Mouse (Mus musculus) spleen, adult 2 months (tissue): Measurements from ENCODE around the gene Sh3bp1. TPM values are rescaled to one million over a fixed set of nuclear protein-coding genes. Genes with fewer than 3 reads are reported as not detected.
A peak's percentile ranks its signal among the peaks of the same experiment; 100 is the strongest.

Experiments used
- DNase-seq, 2 experiments: peaks; one replicate each; pipeline versions ENCODE4 v3.0.0 to v3.0.0-alpha.2; 2012 to 2021; ENCODE audit warnings: low spot score in 2 of 2, low read depth in 1 of 2
- H3K27ac ChIP-seq: fragments of 200-500 bp; 2 replicates; pipeline ENCODE4 v1.5.1; 2012; ENCODE audit warnings: low read length, inconsistent platforms; ENCODE audit not compliant: insufficient read depth
- H3K27me3 ChIP-seq: fragments of 200-500 bp; 2 replicates; pipeline ENCODE4 v1.6.1; 2012; ENCODE audit warnings: mild to moderate bottlenecking, moderate library complexity, low read length, inconsistent platforms; ENCODE audit not compliant: control insufficient read depth, insufficient read depth
- H3K36me3 ChIP-seq: fragments of 200-500 bp; 2 replicates; pipeline ENCODE4 v1.6.1; 2012; ENCODE audit warnings: mild to moderate bottlenecking, low read length, inconsistent platforms; ENCODE audit not compliant: control insufficient read depth, insufficient read depth
- H3K4me1 ChIP-seq: fragments of 200-500 bp; 2 replicates; pipeline ENCODE4 v1.6.1; 2011; ENCODE audit warnings: inconsistent platforms; ENCODE audit not compliant: control insufficient read depth, insufficient read depth, insufficient read length
- H3K4me3 ChIP-seq: fragments of 200-500 bp; 2 replicates; pipeline ENCODE4 v1.5.1; 2011; ENCODE audit warnings: mild to moderate bottlenecking, inconsistent platforms; ENCODE audit not compliant: insufficient read depth, insufficient read length; ENCODE audit errors: extremely low read depth
- CTCF ChIP-seq: fragments of 200-500 bp; IDR thresholded peaks from 2 replicates; pipeline ENCODE4 v1.5.1; 2011; ENCODE audit warnings: mild to moderate bottlenecking, inconsistent platforms; ENCODE audit not compliant: insufficient read depth, insufficient read length, insufficient replicate concordance; ENCODE audit errors: extremely low read depth
- POLR2A ChIP-seq: fragments of 200-500 bp; IDR thresholded peaks from 2 replicates; pipeline ENCODE4 v1.6.1; 2011; ENCODE audit warnings: low read depth, low read length, inconsistent platforms
- WGBS: fragments of 180-500 bp; shearing (Covaris S2); methylation state at CpG from one replicate; pipeline ENCODE4 v1.1.7; 2018; 5-methylcytosine and 5-hydroxymethylcytosine counted together
- polyA plus RNA-seq: library from polyadenylated mRNA; depleted of rRNA; stranded (reverse); fragments of >200 nt; gene quantifications from 2 replicates; pipeline ENCODE4 v1.2.3, GENCODE M21; 2012; rRNA removed

Gene Sh3bp1
- polyA plus RNA-seq: 182 and 272 TPM in 2 replicates

DNA sequence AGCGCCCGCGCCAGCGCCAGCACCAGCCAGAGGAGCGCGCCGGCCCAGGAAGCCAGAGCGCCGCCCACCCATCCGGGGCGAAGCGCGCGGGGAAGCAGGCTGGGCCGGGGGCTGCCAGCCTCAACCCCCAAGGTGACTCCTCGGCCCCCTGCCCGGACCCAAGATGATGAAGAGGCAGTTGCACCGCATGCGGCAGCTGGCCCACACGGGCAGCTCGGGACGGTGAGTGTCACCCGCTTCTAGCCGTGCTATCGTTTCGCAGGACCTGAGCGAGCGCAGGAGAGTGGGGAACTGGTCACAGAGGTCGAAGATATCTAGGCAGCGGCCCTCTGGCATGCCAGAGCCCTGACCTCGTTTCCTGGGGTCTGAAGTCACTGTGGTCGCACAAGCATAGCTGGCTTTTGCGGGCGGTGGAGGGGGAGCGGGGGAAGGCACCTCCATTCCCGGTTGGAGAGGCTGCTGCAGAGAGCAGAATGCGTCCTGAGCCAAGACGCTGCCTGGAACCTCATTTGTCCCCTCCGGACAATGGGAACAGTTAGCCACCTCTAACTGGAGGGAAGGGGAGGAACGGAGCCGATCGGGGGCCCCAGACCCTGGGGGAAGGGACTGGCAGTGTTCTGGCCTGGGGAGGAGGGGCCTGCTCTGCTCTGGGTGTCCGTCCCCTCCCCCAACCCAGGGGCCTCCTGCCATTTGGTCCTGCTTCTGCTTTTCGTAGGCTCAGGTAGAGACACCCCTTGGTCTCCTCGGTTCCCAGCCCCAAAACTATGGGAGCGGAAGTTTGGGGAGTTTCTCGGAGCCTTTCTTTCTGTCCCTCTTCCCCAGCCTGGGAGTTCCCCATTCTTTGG is at the start of gene Sh3bp1:
TSS of gene Sh3bp1 (plus strand) at position 29 of the 845 bp plus-strand sequence.
- Histone ChIP-seq H3K4me1 (peaks cover 32% of the 10 kb centered on the region), H3K27ac (peak within 1 kb of the TSS; percentile 85), H3K4me3 (peak within 1 kb of the TSS; percentile 89), H3K27me3 (no peaks in the 10 kb centered on the region), H3K36me3 (peaks cover 9% of the 10 kb centered on the region; the same call in 1 of the 2 replicates)
- 1% methylated on average over 47 of the region's 47 CpGs for WGBS
- DNase-seq: peak in 1 of 2 experiments; percentile 72
- peak; percentile 31 for TF ChIP-seq POLR2A
- no peak for TF ChIP-seq CTCF

DNA sequence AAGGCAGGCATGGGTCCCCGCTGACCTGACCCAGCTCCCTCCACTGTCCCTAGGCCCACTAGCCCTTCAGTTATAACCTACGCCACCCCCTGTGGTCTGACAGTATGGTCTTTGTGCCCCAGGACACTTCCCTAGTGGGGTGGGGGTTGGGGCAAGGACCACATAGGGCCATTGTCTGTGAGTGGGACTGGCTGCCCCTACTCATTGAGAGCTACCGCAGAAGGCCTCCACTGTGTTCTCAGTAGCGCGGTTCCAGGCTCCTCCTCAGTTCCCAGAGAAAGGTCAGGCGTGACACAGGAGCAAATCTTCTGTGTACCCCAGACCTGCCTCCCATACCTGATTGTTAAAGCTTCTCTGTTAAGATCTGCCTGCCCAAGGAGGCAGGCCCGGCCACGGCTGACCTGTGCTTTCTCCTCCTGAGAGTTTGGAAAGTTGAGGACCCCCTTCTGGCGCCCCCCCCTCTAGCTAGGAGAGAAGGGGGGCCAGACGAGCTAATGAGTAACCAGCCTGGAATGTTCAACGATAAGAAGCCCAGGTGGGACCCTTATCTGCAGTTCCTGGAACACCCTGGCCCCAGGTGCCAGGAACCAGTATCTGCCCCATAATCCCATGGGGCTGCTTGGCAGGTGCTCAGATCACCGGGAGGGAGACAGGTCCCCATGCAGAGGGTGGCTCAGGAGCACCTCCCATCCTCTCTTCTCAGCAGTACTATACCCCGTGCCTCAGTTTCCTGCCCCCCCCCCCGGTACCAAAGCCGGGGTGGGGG is 49.3 kb upstream of the Sh3bp1 start:
- no peak overlapping the region for H3K4me3 ChIP-seq
- H3K4me1 ChIP-seq: no peaks in the 10 kb centered on the region
- DNase-seq: no peak
- 69% methylated on average over 15 of the region's 15 CpGs for WGBS
- no peaks in the 10 kb centered on the region for H3K27me3 ChIP-seq
- no peak overlapping the region for H3K27ac ChIP-seq
- TF ChIP-seq CTCF: no peak
- TF ChIP-seq POLR2A: no peak
- H3K36me3 ChIP-seq: no peaks in the 10 kb centered on the region

DNA sequence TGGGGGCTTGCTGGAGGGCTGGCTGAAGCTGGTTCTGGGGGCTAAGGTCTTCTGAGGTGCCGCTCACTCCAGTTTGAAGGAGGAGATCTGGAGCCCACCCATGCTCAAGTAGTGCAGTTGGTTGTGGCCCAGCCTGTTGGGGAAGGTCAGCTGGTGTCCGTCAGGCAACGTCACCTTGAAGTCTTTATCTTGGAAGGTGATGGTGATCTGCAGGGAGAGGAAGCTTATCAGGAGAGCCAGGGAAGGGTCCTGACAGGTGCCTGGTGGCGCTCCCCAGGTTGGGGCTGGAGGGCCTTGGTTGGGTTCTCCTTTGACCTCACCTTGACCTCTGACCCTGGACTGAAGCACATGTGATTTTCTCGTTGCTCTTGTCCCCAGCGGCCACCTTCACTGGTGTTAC is 48.6 kb upstream of the Sh3bp1 start:
- Histone ChIP-seq H3K4me1 (no peaks in the 10 kb centered on the region), H3K27ac (no peak overlapping the region), H3K4me3 (no peak overlapping the region), H3K36me3 (no peaks in the 10 kb centered on the region), H3K27me3 (no peaks in the 10 kb centered on the region)
- 73% methylated on average over 6 of the region's 6 CpGs for WGBS
- no peak for TF ChIP-seq POLR2A
- no peak for TF ChIP-seq CTCF
- DNase-seq: no peak

DNA sequence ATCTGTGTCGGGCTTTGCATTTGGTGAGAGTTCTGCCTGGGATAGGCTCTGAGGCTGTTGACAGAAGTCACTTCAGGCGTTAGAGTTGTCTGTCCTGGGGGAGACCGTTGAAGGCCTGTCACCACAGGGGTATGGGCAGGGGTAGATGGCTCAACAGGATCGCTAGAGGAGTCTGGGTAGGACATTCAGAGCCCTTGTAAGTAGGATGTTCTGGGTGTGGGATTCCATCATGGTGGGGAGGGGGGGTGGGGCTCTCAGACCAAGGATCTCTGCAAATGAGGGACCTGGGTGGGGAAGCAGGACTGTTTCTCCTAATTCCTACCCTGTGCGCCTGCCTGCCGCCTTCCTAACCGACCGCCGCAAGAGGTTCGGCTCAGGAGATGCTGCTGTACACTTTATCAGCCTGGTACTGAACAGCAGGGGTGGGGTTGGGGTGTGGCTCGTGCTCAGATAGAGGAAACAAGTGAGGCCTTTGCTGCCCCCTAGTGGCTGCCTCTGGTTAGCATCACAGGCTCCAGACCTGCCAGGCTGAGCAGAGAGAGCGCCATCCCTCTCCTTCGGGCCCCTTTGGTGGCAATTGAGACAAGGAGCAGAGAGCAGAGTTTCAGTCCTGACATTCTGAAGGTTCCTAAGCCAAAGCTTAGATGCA is 47.9 kb upstream of the Sh3bp1 start:
- H3K36me3 ChIP-seq: no peaks in the 10 kb centered on the region
- WGBS: 13% methylated on average over 13 of the region's 13 CpGs
- H3K4me1 ChIP-seq: no peaks in the 10 kb centered on the region
- H3K27me3 ChIP-seq: no peaks in the 10 kb centered on the region
- no peak overlapping the region for H3K4me3 ChIP-seq
- TF ChIP-seq POLR2A (no peak), CTCF (peak; percentile 85)
- no peak overlapping the region for H3K27ac ChIP-seq
- DNase-seq: peak; percentile 65 to 83

DNA sequence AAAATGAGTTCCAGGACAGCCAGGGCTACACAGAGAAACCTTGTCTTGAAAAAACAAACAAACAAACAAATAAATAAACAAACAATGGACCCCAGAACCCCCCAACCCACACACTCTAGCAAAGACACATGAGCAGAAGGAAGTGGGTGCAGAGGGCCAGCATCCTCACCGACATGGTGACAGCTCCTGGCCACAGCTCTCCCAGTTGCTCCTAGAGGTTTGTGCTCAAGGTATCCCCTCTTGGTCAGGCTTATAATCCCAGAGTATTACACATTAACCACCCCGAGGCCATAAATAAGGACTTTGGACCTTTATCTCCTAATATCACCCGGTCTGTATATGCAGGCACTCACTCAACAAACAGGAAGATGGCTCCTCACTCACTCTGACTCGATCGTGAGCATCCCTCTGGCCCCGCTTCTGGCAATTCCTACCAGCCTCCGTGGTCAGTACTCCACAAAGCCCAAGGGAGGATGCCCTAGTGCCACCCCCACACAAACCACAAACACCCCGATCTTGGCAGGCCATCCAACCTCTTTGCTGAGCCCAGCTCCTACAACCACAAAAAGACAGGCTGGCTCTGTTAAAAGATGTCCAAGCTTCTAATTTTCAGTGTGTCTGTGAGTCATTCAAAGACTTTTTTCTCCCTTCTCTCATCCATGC is 44.1 kb upstream of the Sh3bp1 start, which contains the start of gene Lgals2:
TSS of gene Lgals2 (minus strand) at position 227 of the 663 bp plus-strand sequence.
- WGBS: 39% methylated on average over 8 of the region's 8 CpGs
- H3K27me3 ChIP-seq: no peaks in the 10 kb centered on the region
- H3K27ac ChIP-seq: no peak within 1 kb of the TSS
- no peak for DNase-seq
- TF ChIP-seq POLR2A (no peak), CTCF (no peak)
- H3K36me3 ChIP-seq: no peaks in the 10 kb centered on the region
- H3K4me3 ChIP-seq: no peak within 1 kb of the TSS
- H3K4me1 ChIP-seq: peaks cover 6% of the 10 kb centered on the region; the same call in 1 of the 2 replicates

DNA sequence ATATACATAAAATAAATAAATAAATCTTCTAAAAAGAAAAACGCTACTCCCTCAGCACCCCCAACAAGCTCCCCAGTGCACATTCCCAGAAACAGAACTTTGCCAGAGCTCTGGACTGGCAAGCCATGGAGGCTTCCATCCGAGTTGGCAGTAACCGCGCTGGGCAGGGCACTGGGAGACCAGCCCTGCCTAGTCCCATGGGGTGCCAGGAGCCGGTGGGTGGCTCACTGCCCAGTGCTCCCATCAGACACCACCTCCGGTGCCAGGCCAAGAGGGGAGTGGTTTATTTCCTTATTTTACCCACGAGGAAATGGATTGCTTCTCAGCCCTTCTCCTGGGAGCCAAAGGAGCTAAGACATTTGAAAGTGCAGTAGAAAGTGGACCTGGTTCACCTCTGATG is 42.6 kb upstream of the Sh3bp1 start:
- Histone ChIP-seq H3K4me3 (no peak overlapping the region), H3K4me1 (peaks cover 6% of the 10 kb centered on the region; the same call in 1 of the 2 replicates), H3K27me3 (no peaks in the 10 kb centered on the region), H3K36me3 (no peaks in the 10 kb centered on the region), H3K27ac (no peak overlapping the region)
- 69% methylated on average over 7 of the region's 7 CpGs for WGBS
- no peak for DNase-seq
- no peak for TF ChIP-seq CTCF
- TF ChIP-seq POLR2A: no peak
